Mouse (Mus musculus) urinary bladder, postnatal 36 days (tissue): Measurements from ENCODE around the gene Serpinb1c.
A peak's percentile ranks its signal among the peaks of the same experiment; 100 is the strongest.
"Not testable (repeated sequence)": the region's sequence is repeated elsewhere in the genome, so short reads cannot be mapped to it uniquely, and the experiment has no call there.

Source experiments
- DNase-seq, 2 experiments: peaks; one replicate each; pipeline ENCODE4 v3.0.0; 2022; ENCODE audit warnings: low spot score in 2 of 2, mixed read lengths in 1 of 2

Gene Serpinb1c

GRCm38 (mm10) chr13:32866484-32866883 lies 31.5 kb downstream of the Serpinb1c start:
- DNase-seq: peak; percentile 55 to 69

DNA sequence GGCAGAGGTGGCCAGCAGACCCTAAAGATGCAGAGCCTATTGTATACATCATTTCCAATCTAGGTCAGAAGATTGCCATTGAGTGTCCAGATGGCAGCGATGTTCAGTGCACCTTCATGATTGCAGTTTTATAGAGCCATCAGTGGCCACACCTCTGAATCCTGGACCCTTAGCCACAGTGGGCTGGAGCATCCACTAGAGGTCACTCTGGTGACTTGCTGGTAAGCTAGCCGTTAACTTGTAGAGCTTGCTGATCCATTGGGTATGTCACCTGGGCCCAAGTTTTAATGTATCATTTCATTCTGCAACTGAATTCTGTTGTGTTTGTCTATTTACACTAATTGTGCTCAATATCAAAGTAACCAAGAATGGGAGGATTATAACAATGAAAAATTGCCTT lies 32.4 kb downstream of the Serpinb1c start:
- DNase-seq: no peak

DNA sequence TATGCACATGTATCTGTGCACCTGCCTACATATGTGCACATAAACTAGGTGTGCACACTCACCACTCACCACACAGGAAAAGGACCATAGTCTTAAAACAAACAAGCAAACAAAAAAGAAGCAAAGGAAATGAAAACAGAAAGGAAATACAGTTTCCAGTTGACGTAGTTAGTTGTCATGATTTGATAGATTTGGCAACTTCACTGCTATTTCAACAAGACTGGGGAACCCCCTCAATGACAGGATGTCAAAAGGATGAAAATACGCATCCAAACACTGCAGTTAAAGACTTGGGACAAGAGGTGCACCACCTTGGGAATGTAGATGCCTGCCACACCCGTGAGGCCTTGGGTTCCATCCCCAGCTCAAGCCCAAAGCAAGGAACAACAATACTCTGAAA lies 33.5 kb downstream of the Serpinb1c start:
- not testable (repeated sequence) for DNase-seq

DNA sequence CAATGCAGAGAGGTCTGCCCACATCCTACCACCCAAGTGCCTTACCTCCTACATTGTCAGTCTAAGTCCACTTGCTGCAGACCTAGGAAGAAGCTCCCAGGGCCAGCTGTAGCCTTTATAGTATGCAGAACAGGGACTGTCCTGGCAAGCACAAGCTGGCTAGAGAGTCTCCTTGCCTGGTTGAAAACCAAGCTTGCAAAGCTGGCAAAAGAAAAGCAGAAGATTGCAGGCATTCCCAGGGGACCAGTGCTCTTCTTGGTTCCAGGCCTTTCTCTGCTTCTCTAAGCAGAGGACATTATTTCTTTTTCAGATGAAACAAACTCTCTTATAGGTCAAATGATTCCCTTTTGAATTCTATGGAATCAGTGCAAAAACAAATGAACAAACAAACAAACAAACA lies 34.6 kb downstream of the Serpinb1c start:
- DNase-seq: no peak

GRCm38 (mm10) chr13:32860821-32861220 lies 37.2 kb downstream of the Serpinb1c start:
- no peak for DNase-seq

GRCm38 (mm10) chr13:32853073-32853472 lies 44.9 kb downstream of the Serpinb1c start:
- no peak for DNase-seq

GRCm38 (mm10) chr13:32852539-32852938 lies 45.5 kb downstream of the Serpinb1c start:
- DNase-seq: no peak

GRCm38 (mm10) chr13:32851967-32852366 lies 46.0 kb downstream of the Serpinb1c start:
- DNase-seq: no peak

GRCm38 (mm10) chr13:32850668-32851404 lies 47.2 kb downstream of the Serpinb1c start, which contains the start of gene Serpinb1a:
Gene Serpinb1a (minus strand): TSS chr13:32851185.
- DNase-seq: peak; percentile 45 to 76

GRCm38 (mm10) chr13:32850156-32850555 lies 47.9 kb downstream of the Serpinb1c start:
- no peak for DNase-seq

- DNase-seq: no peak
Observed at GRCm38 (mm10) chr13:32849531-32850123, 48.4 kb downstream of the Serpinb1c start.

- no peak for DNase-seq
Observed at GRCm38 (mm10) chr13:32849092-32849491, 48.9 kb downstream of the Serpinb1c start.

DNA sequence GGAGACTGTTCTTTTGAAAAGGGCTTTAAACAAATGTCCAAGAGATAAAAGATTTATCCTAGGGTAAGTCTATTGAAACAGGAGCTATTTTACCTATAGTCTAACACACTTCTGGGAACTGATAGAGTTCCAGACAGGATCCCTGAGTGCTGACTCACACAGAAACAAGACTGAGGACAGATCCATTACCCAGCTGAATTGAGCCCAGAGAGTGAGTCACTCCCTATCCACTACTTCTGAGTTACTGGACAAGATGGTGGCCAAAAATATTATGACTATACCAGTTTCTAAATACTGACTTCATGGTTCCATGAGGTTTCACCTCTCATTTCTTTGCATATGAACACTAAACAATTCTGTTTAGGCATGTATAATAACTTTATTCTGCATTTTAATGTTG lies 51.8 kb downstream of the Serpinb1c start:
- DNase-seq: no peak

DNA sequence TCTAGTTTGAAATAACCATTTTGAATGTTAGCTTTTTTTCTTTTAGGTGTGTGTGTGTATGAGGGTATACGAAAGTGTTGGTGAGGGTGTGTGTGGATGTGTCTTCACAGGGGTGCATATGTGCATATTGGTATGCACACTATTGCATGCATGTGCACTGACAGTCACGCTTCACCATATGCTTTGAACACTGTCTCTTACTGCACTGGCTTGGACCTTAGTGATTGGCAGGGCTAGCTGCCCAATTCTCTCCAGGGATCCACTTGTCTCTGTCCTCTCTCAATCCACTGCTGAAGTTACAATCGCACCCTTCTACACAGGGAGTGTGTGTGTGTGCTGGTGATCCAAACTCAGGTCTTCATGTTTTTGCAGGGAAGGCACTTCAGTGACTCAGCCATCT lies 56.7 kb downstream of the Serpinb1c start:
- no peak for DNase-seq

DNA sequence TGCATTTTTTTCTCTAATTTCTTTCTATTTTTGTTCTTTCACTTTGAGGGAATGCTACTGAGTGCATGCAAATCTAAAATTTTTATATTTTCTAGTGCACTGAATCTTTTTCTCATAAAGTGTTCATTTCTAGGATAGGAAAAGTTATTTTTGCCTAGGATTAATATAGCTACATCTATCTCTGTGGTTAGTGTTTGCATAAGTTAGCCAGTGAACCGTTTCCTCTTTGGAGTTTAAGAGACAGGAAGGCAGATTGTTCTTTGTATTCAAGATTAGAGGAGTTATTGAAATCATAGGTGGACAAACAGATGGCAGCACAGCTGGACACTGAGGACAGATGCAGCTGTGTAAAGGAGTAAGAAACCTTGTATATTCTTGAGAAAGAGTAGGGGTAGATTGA lies 58.7 kb downstream of the Serpinb1c start:
- no peak for DNase-seq

DNA sequence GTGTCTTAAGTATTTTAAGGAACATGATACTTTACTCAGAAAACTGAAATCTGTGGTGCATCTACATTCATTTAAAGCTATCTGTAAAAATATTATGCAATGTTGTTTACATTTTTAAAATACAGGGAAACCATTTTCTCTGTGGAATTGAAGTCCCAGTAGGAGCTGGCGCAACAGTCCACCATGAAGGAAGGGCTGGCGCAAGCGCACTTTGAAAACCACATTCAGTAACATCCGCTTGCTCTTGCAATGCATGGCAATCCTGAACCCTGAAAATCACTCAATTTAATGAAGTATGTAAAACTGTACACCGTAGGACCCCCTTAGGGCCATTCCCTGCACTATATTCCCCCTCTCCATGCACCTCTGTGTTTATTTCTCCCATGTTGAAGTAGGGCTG lies 63.5 kb downstream of the Serpinb1c start:
- DNase-seq: no peak

GRCm38 (mm10) chr13:32833237-32833636 lies 64.8 kb downstream of the Serpinb1c start:
- no peak for DNase-seq

DNA sequence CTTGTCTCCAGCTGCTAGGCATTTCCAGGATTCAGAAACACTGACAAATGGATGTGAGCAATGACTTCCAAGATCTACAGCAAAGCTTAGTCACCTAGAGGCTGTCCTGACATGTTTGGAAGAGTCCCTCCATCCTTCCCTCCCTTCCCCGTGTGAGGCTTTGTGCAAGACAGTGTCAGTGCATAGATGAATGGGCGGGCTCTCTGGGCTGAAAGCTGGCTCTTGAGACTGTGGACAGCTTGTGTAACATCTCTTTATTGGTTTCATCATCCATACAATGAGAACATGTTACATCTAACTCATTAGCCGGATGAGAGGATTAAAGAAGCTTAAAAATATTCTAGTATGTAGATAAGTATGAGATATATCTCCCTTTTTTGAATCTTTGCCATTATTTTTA lies 65.2 kb downstream of the Serpinb1c start:
- no peak for DNase-seq

GRCm38 (mm10) chr13:32831505-32832273 lies 66.3 kb downstream of the Serpinb1c start:
- no peak for DNase-seq
